Mouse (Mus musculus) E14TG2a.4 (cell line): ENCODE measurements around the gene Mapk11.

Experiments used
- CTCF ChIP-seq: conservative IDR thresholded peaks from 2 replicates; pipeline ENCODE4 v1.5.1; 2014; ENCODE audit warnings: low read length
- NANOG ChIP-seq: IDR thresholded peaks from 2 replicates; pipeline ENCODE4 v1.6.1; 2014; ENCODE audit warnings: borderline replicate concordance, low read length, mixed read lengths
- POU5F1 ChIP-seq: IDR thresholded peaks from 2 replicates; pipeline ENCODE4 v1.6.1; 2014; ENCODE audit warnings: low read length, borderline replicate concordance

GRCm38 (mm10) chr15:89150041-89150390, 588 bp upstream of the Mapk11 start:
- TF ChIP-seq CTCF (no peak), POU5F1 (no peak), NANOG (no peak)
